Mouse (Mus musculus) C2C12 (cell line): ENCODE results near the gene Anks1.

Source experiments
- CTCF ChIP-seq: IDR thresholded peaks from one replicate; pipeline ENCODE4 v1.5.1; 2011; ENCODE audit not compliant: control insufficient read depth, insufficient read depth, insufficient read length
- MAX ChIP-seq: IDR thresholded peaks from one replicate; pipeline ENCODE4 v1.6.1; 2011; ENCODE audit warnings: mild to moderate bottlenecking, control low read depth

DNA sequence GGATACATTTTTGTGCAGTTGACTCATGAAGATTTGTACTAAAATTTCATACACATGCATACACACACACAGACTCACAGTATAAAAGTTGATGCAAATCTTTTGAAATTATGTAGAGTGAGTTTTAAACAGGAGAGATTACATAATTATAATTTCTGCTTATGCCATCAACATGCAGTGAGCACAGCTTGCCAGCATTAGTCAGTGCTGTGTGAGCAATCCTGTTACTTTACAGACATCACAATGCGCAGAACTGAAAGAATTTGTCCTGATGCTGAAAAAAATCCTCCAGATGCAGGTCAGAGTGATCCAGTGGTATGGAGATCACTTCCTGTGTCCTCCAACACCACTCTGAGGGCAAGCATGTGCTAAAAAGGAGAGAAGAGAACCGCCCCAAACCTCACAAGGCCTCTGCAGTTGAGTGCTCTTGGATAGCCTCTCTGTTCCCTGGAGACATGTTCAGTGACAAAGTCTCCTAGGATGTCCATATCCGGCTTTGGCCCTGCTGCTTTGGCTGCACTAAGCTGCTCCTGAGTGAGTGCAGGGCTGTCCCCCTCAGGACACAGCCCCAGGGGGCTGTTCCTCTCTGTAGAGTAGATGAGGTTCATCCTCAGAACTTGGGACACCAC lies 68.0 kb downstream of the Anks1 start:
- TF ChIP-seq CTCF (no peak), MAX (no peak)
